Mouse (Mus musculus) c-Kit-positive CD71-positive TER-119-negative erythroid progenitor cells, embryonic 14.5 days (primary cell): ENCODE results near the gene Lgi1.

Source experiments
- DNase-seq: peaks from one replicate; pipeline ENCODE4 v3.0.0-alpha.2; 2013; ENCODE audit warnings: low read depth

Gene Lgi1

GRCm38 (mm10) chr19:38263829-38264504 is 369 bp upstream of the Lgi1 start:
- DNase-seq = no peak

- no peak for DNase-seq
Measured at GRCm38 (mm10) chr19:38265767-38266166, 1.4 kb downstream of the Lgi1 start.

- no peak for DNase-seq
Measured at GRCm38 (mm10) chr19:38267469-38267868, 3.1 kb downstream of the Lgi1 start.

- DNase-seq = no peak
Measured at GRCm38 (mm10) chr19:38271071-38271470, 6.7 kb downstream of the Lgi1 start.

DNA sequence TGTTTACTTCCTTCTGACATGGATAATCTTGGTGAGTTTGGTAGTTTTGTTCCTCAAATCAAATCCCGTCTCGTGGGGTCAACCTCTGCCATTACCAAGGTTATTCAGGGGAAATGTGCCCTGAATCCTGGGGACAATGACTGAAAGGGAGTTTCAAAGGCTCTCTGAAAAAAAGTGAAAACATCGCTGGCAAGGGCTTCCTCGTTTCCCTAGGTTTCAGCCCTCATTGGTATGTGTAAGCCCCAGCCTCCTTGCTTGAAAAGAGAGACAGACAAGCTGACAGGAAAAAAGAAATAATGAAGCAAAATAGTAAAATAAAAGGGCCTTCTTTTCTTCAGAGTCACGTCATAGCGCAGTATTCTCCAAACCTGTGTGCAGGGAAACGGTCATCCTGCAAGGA is 9.5 kb downstream of the Lgi1 start:
- no peak for DNase-seq

GRCm38 (mm10) chr19:38274747-38275421 is 10.5 kb downstream of the Lgi1 start:
- no peak for DNase-seq

GRCm38 (mm10) chr19:38276226-38276625 is 11.9 kb downstream of the Lgi1 start:
- DNase-seq = no peak

DNA sequence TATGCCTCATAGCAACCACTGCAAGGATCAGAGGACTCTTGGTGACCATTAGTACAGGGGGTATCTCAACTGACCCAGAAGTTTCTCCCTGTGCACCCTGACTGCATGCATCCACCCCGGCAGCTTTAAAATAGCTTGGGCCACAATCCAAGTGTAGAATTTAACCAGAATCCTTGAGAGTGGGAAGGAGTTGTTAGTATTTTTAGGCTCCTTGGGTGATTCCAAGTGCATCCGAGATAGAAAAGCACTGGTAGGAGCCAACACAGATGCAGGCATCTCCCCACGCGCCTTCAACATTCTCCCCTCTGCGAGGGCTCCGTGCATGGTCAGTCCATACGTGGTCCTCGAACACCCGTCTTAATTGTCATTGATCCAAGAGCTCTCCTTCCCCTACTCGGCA is 15.9 kb downstream of the Lgi1 start:
- DNase-seq = no peak

GRCm38 (mm10) chr19:38282407-38282806 is 18.1 kb downstream of the Lgi1 start:
- DNase-seq = no peak

GRCm38 (mm10) chr19:38288556-38288955 is 24.2 kb downstream of the Lgi1 start:
- DNase-seq = no peak

DNA sequence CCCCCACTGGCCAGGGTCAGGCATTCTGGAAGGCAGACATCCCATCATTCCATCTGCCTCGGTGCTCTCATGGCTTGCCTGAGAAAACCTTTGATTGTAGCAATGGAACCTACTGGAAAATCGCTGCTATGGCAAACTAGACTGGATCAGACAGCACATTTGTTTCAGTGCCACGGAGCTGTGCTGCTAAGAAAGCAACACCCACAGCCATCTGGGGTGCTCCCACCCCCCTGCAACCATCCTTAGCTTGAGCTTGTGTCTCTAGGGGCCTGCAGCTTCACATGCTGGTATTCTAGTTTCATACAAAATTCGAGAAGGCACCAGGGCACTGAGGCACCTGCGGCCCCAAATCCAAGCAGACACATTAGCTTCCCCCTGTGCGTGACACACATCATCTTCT is 27.1 kb downstream of the Lgi1 start:
- no peak for DNase-seq

GRCm38 (mm10) chr19:38298018-38298626 is 33.8 kb downstream of the Lgi1 start:
- no peak for DNase-seq

- DNase-seq = no peak
Measured at GRCm38 (mm10) chr19:38308116-38308515, 43.8 kb downstream of the Lgi1 start.

DNA sequence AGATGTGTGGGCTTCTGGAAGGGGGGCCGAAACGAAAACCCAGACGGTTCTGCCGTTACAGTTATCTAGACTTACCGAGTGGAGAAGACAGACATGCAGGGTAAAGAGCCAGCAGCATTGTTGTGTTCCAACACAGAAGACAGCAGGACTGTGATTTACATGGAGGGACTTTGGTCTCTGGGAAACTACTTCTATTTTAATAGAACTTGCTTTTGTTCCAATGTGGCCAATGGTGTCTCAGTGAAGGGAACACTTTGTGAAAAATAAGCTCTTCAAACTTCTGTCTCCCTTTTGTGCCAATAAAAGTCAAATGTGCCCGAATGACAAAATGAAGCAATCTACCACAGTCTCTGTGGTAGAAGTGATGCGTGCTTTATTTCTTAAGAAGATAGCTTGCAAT is 50.8 kb downstream of the Lgi1 start:
- DNase-seq = no peak

DNA sequence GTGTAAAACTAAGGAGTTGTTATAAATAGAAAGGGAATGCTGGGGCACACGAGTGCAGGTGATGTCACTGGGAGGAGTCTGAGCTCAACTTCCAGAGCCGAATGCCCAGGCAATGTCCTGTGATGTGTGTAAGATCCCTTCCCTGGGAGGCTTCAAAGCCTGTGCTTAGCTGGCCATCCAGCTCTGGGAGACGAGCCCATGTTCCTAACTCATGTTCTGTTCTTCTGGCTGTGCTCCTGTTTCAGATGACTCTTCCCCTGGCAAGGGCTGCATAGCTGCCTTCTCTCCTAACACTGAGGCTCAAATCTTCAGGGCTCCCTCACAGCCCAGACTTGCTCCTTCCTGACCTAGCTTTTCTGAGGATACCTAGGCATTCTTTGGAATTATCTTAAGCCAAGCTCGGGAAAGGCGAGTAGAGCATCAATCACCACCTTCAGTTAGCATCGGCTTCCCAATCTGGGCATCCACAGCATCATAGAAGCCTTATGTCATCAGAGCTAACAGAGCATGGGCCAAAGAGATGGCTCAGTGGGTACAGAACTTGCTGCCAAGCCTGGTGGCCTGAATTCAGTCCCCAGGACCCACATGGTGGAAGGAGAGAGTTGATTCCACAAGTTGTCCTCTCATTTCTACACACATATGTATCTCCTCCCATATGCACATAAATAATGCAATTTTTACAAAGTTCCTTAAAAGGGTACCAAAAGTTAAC is 52.4 kb downstream of the Lgi1 start:
- DNase-seq = no peak

GRCm38 (mm10) chr19:38318308-38318707 is 54.0 kb downstream of the Lgi1 start:
- no peak for DNase-seq

DNA sequence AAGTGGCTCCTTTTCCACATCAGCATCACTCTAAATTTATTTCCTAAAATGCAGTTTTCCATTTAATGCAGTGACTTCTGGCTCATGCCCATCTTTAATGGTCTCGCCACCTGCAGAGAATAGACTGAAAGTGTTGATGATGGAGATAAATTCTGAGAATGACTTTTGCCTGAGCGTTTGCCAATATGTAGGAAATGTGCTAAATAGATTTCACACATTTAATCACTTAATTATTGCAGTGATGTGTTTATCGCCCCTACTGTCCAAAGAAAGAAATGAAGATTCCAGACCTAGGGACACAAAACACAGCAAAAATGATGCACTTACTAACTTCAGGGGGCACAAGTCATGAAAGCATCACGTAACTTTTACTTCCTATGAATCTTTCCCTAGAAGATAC is 54.8 kb downstream of the Lgi1 start:
- no peak for DNase-seq

GRCm38 (mm10) chr19:38320651-38321188 is 56.4 kb downstream of the Lgi1 start:
- DNase-seq = no peak

DNA sequence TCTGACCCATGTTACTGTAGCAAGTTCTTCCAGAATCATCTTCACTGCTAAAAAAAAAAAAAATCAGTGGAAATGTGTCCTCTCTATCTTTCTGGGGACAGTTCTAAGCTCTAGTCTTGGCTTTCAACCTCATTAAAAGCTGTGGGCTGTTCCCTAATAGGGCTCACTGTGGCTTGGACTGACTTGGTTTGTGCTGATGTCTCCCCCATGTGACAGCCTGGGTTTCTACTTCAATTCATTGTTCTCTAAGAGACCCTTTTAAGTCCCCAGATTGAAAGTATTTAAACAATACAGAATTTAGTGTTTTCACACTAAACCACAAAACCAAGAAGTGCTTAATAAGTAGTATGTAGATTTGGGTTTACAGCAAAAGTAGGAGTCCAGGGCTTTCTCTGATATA is 59.4 kb downstream of the Lgi1 start:
- DNase-seq = no peak

GRCm38 (mm10) chr19:38324147-38325028 is 60.1 kb downstream of the Lgi1 start:
- no peak for DNase-seq

DNA sequence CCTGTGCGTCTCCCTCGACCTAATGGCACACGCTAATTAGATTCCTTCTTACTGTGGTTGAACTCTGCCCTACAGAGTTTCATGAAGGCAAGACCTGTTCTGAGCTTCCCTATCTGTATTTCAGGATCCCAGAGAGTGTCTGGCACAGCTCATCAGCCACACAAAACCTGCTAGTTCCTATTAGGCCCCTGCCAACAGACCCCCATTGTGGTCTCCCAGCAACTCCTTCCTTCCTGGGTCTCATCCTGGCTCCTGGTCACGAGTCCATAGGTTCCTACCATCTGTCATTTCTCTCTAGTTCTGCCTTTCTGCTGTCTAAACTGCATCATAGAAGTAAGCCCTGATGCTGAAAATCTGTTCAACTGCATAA is 60.7 kb downstream of the Lgi1 start:
- no peak for DNase-seq

GRCm38 (mm10) chr19:38325854-38326253 is 61.5 kb downstream of the Lgi1 start:
- DNase-seq = no peak
